ENCODE assay signal across 29 mouse cellular contexts in genomic region chr2:145680141-145680540, GRCm38 (mm10). TPM values are rescaled to one million over a fixed set of nuclear protein-coding genes. Genes with fewer than 3 reads are reported as not detected.
DNase-seq lines count a peak whose midpoint lies in the region; ATAC-seq and TF ChIP-seq lines count a peak whose summit lies in the region.
"Had no signal": no experiment of that assay in that cellular context is flagged by ENCODE, and none has a peak within 500 bp of the region (broad histone marks: within the 10 kb centered on the region; RNA-seq: fewer than 3 reads in every experiment).

No protein-coding gene starts in this region.

- no peak overlapping the region for H3K4me3 ChIP-seq in embryonic facial prominence, embryonic 13.5 days
- no peak overlapping the region for H3K4me3 ChIP-seq in embryonic facial prominence, embryonic 10.5 days
- no peak overlapping the region for H3K4me3 ChIP-seq in kidney, embryonic 14.5 days (ENCODE audit: low read length)
- H3K4me3 ChIP-seq in liver, adult 2 months (ENCODE audit: insufficient read depth, low read depth, low read length): no peak overlapping the region
- no peak overlapping the region for H3K4me3 ChIP-seq in liver, embryonic 12.5 days
- no peak overlapping the region for H3K4me3 ChIP-seq in stomach, embryonic 16.5 days (replicated peaks; ENCODE audit: low read length)
- H3K4me3 ChIP-seq in cerebellum, adult 2 months (replicated peaks; ENCODE audit: insufficient read depth, low read depth, low read length): no peak overlapping the region
- H3K4me3 ChIP-seq: embryonic facial prominence, embryonic 12.5 days; forebrain, embryonic 10.5 days; forebrain, embryonic 15.5 days; hindbrain, embryonic 13.5 days; limb, embryonic 12.5 days; liver, embryonic 13.5 days; midbrain, embryonic 12.5 days; myocyte; neural tube, embryonic 12.5 days had no signal

- H3K27me3 ChIP-seq in embryonic facial prominence, embryonic 13.5 days: no peaks in the 10 kb centered on the region
- H3K27me3 ChIP-seq in embryonic facial prominence, embryonic 10.5 days (replicated peaks; ENCODE audit: low read depth, poor library complexity, severe bottlenecking): no peaks in the 10 kb centered on the region
- H3K27me3 ChIP-seq in kidney, embryonic 14.5 days (ENCODE audit: control insufficient read depth, insufficient read depth, low read length): no peaks in the 10 kb centered on the region
- H3K27me3 ChIP-seq in liver, adult 2 months (ENCODE audit: control insufficient read depth, insufficient read depth, low read length): no peaks in the 10 kb centered on the region
- H3K27me3 ChIP-seq in liver, embryonic 12.5 days (replicated peaks): peaks cover 1% of the 10 kb centered on the region; the same call in 1 of the 2 replicates
- H3K27me3 ChIP-seq in stomach, embryonic 16.5 days (ENCODE audit: control insufficient read depth, insufficient read depth, low read length): no peaks in the 10 kb centered on the region
- H3K27me3 ChIP-seq in cerebellum, adult 2 months (ENCODE audit: control insufficient read depth, insufficient read depth, low read length): no peaks in the 10 kb centered on the region; the same call in 1 of the 2 replicates
- H3K27me3 ChIP-seq: embryonic facial prominence, embryonic 12.5 days; forebrain, embryonic 15.5 days; hindbrain, embryonic 13.5 days; limb, embryonic 12.5 days; neural tube, embryonic 12.5 days had no signal

- H3K79me2 ChIP-seq in liver, adult 2 months (ENCODE audit: control insufficient read depth, insufficient read depth, low read length): peaks cover 15% of the 10 kb centered on the region; the same call in 1 of the 2 replicates

- 70% methylated on average over 2 of the region's 2 CpGs for WGBS in embryonic facial prominence, embryonic 13.5 days
- 84% methylated on average over 2 of the region's 2 CpGs for WGBS in embryonic facial prominence, embryonic 10.5 days
- WGBS in kidney, embryonic 14.5 days: 27% methylated on average over 2 of the region's 2 CpGs
- 28% methylated on average over 2 of the region's 2 CpGs for WGBS in liver, adult 2 months
- WGBS in liver, embryonic 12.5 days (ENCODE audit: insufficient replicate concordance): 67% methylated on average over 2 of the region's 2 CpGs
- 58% methylated on average over 2 of the region's 2 CpGs for WGBS in stomach, embryonic 16.5 days
- WGBS in cerebellum, adult 2 months: 89% methylated on average over 2 of the region's 2 CpGs

- H3K27ac ChIP-seq in embryonic facial prominence, embryonic 13.5 days: 0 out of 2 replicates have a peak overlapping the region, but pooled peaks have one; percentile 55
- no peak overlapping the region for H3K27ac ChIP-seq in embryonic facial prominence, embryonic 10.5 days (replicated peaks)
- peak overlapping the region; percentile 37; the same call in 1 of the 2 replicates for H3K27ac ChIP-seq in kidney, embryonic 14.5 days (ENCODE audit: low read depth, low read length)
- no peak overlapping the region for H3K27ac ChIP-seq in liver, adult 2 months (replicated peaks; ENCODE audit: insufficient read depth, low read depth, low read length)
- no peak overlapping the region for H3K27ac ChIP-seq in liver, embryonic 12.5 days
- peak overlapping the region; percentile 54; the same call in 1 of the 2 replicates for H3K27ac ChIP-seq in stomach, embryonic 16.5 days (ENCODE audit: low read length)
- H3K27ac ChIP-seq in cerebellum, adult 2 months (ENCODE audit: insufficient read depth, low read length): no peak overlapping the region
- H3K27ac ChIP-seq: embryonic facial prominence, embryonic 12.5 days; forebrain, embryonic 10.5 days; forebrain, embryonic 15.5 days; hindbrain, embryonic 13.5 days; limb, embryonic 12.5 days; liver, embryonic 13.5 days; midbrain, embryonic 12.5 days; neural tube, embryonic 12.5 days had no signal

- no peak for ATAC-seq in embryonic facial prominence, embryonic 13.5 days (ENCODE audit: insufficient number of reproducible peaks, insufficient read depth, low FRiP score, low TSS enrichment, low read depth)
- ATAC-seq in kidney, embryonic 14.5 days (ENCODE audit: low FRiP score, low TSS enrichment): no peak; the same call in 1 of the 2 replicates
- no peak for ATAC-seq in liver, embryonic 12.5 days
- no peak for ATAC-seq in stomach, embryonic 16.5 days (ENCODE audit: insufficient read depth, low FRiP score)
- ATAC-seq: forebrain, embryonic 15.5 days had no signal

- H3K36me3 ChIP-seq in embryonic facial prominence, embryonic 13.5 days: no peaks in the 10 kb centered on the region
- no peaks in the 10 kb centered on the region for H3K36me3 ChIP-seq in embryonic facial prominence, embryonic 10.5 days (replicated peaks)
- no peaks in the 10 kb centered on the region; the same call in 1 of the 2 replicates for H3K36me3 ChIP-seq in kidney, embryonic 14.5 days (ENCODE audit: control insufficient read depth, insufficient read depth, low read length)
- H3K36me3 ChIP-seq in liver, adult 2 months (ENCODE audit: control insufficient read depth, insufficient read depth, low read length): no peaks in the 10 kb centered on the region
- no peaks in the 10 kb centered on the region for H3K36me3 ChIP-seq in liver, embryonic 12.5 days
- H3K36me3 ChIP-seq in stomach, embryonic 16.5 days (ENCODE audit: control insufficient read depth, insufficient read depth, low read length): no peaks in the 10 kb centered on the region
- H3K36me3 ChIP-seq: embryonic facial prominence, embryonic 12.5 days; forebrain, embryonic 10.5 days; forebrain, embryonic 15.5 days; limb, embryonic 12.5 days; liver, embryonic 13.5 days; midbrain, embryonic 12.5 days; neural tube, embryonic 12.5 days had no signal

- H3K4me2 ChIP-seq in embryonic facial prominence, embryonic 13.5 days: no peak overlapping the region
- no peak overlapping the region for H3K4me2 ChIP-seq in kidney, embryonic 14.5 days (replicated peaks; ENCODE audit: low read depth, low read length)
- H3K4me2 ChIP-seq in liver, embryonic 12.5 days: no peak overlapping the region
- no peak overlapping the region for H3K4me2 ChIP-seq in stomach, embryonic 16.5 days (ENCODE audit: low read depth, low read length)
- H3K4me2 ChIP-seq: embryonic facial prominence, embryonic 12.5 days; forebrain, embryonic 15.5 days; heart, embryonic 11.5 days; hindbrain, embryonic 13.5 days; limb, embryonic 12.5 days; liver, embryonic 13.5 days; midbrain, embryonic 12.5 days; neural tube, embryonic 12.5 days had no signal

- no peak overlapping the region for H3K9ac ChIP-seq in embryonic facial prominence, embryonic 13.5 days
- no peak overlapping the region for H3K9ac ChIP-seq in kidney, embryonic 14.5 days (ENCODE audit: low read depth, low read length)
- no peak overlapping the region for H3K9ac ChIP-seq in liver, adult 2 months (ENCODE audit: low read depth, low read length)
- no peak overlapping the region for H3K9ac ChIP-seq in liver, embryonic 12.5 days
- no peak overlapping the region for H3K9ac ChIP-seq in stomach, embryonic 16.5 days (ENCODE audit: low read length)
- H3K9ac ChIP-seq: embryonic facial prominence, embryonic 12.5 days; forebrain, embryonic 15.5 days; hindbrain, embryonic 13.5 days; limb, embryonic 12.5 days; liver, embryonic 13.5 days; midbrain, embryonic 12.5 days; neural tube, embryonic 12.5 days had no signal

- TF ChIP-seq CTCF in liver, adult 2 months (IDR thresholded peaks at IDR 0.05; ENCODE audit: low read depth, low read length): no peak
- no peak for TF ChIP-seq CTCF in cerebellum, adult 2 months (IDR thresholded peaks at IDR 0.05; ENCODE audit: borderline replicate concordance, insufficient read depth, low read depth, low read length)

- DNase-seq in embryonic facial prominence, embryonic 10.5 days (ENCODE audit: low spot score): no peak
- no peak for DNase-seq in kidney, adult 18-20 months
- peak; percentile 51 for DNase-seq in liver, adult 2 months (ENCODE audit: extremely low read depth, low read depth, low spot score)
- no peak for DNase-seq in cerebellum, adult 2 months
- DNase-seq: adrenal gland, adult 8-10 months; cerebellum, adult 8-10 months; cerebellum, postnatal 25 days; gastrocnemius, postnatal 25 days; heart, adult 18-20 months; heart, postnatal 4 days; layer of hippocampus, adult 9-11 months; liver, embryonic 13.5 days; lung, adult 18-20 months; lung, postnatal 36 days; right cerebral cortex, adult 18-20 months; spleen, adult 18-20 months had no signal

- no peaks in the 10 kb centered on the region for H3K9me3 ChIP-seq in embryonic facial prominence, embryonic 13.5 days
- H3K9me3 ChIP-seq in embryonic facial prominence, embryonic 10.5 days: 0 out of 2 replicates have a peak, but pooled peaks cover 6% of the 10 kb centered on the region
- H3K9me3 ChIP-seq in kidney, embryonic 14.5 days (ENCODE audit: control insufficient read depth, low read length): peaks cover 5% of the 10 kb centered on the region; the same call in 1 of the 2 replicates
- H3K9me3 ChIP-seq in liver, embryonic 12.5 days (replicated peaks): no peaks in the 10 kb centered on the region
- H3K9me3 ChIP-seq in stomach, embryonic 16.5 days (replicated peaks; ENCODE audit: control insufficient read depth, low read length): 0 out of 2 replicates have a peak, but pooled peaks cover 3% of the 10 kb centered on the region
- H3K9me3 ChIP-seq: forebrain, embryonic 15.5 days; hindbrain, embryonic 13.5 days; liver, embryonic 13.5 days; neural tube, embryonic 12.5 days had no signal

- peaks cover 53% of the 10 kb centered on the region for H3K4me1 ChIP-seq in embryonic facial prominence, embryonic 13.5 days
- H3K4me1 ChIP-seq in embryonic facial prominence, embryonic 10.5 days: peaks cover 26% of the 10 kb centered on the region
- peaks cover 56% of the 10 kb centered on the region for H3K4me1 ChIP-seq in kidney, embryonic 14.5 days (ENCODE audit: control insufficient read depth, insufficient read depth, low read length)
- peaks cover 22% of the 10 kb centered on the region for H3K4me1 ChIP-seq in liver, adult 2 months (ENCODE audit: control insufficient read depth, insufficient read depth, low read length)
- H3K4me1 ChIP-seq in liver, embryonic 12.5 days: peaks cover 4% of the 10 kb centered on the region; the same call in 1 of the 2 replicates
- peaks cover 38% of the 10 kb centered on the region for H3K4me1 ChIP-seq in stomach, embryonic 16.5 days (ENCODE audit: control insufficient read depth, insufficient read depth, low read length)
- H3K4me1 ChIP-seq in cerebellum, adult 2 months (ENCODE audit: control insufficient read depth, insufficient read depth, low read length): no peaks in the 10 kb centered on the region; the same call in 1 of the 2 replicates

- no peak for TF ChIP-seq POLR2A in liver, adult 2 months (IDR thresholded peaks at IDR 0.05; ENCODE audit: extremely low read depth, insufficient read depth, low read length)
- TF ChIP-seq POLR2A in cerebellum, adult 2 months (IDR thresholded peaks at IDR 0.05; ENCODE audit: borderline replicate concordance, insufficient read depth, low read length): no peak

RNA-seq across cellular contexts. Expression of gene Rin2, which starts 5.1 kb away (rescaled TPM):
- 33.0 and 39.6 TPM in 2 replicates for polyA plus RNA-seq in embryonic facial prominence, embryonic 13.5 days (2015; fragmentation: Nextera tagmentation; extraction: Ambion mirVana)
- 13.7 and 16.2 TPM in 2 replicates for polyA plus RNA-seq in embryonic facial prominence, embryonic 10.5 days (2016; fragmentation: Nextera tagmentation; extraction: Ambion mirVana)
- polyA plus RNA-seq in kidney, embryonic 14.5 days (2014; fragmentation: Nextera tagmentation; extraction: Ambion mirVana): 21.3 and 36.3 TPM in 2 replicates
- 10.9 and 12.0 TPM in 2 replicates for total RNA-seq in liver, adult 2 months (2014; rRNA removed)
- polyA plus RNA-seq in liver, adult 2 months (2012; rRNA removed): 3.3 and 3.4 TPM in 2 replicates
- 3.6 and 3.7 TPM in 2 replicates for polyA plus RNA-seq in liver, embryonic 12.5 days (2016; fragmentation: Nextera tagmentation; extraction: Ambion mirVana)
- 37.3 and 47.2 TPM in 2 replicates for polyA plus RNA-seq in stomach, embryonic 16.5 days (2015; fragmentation: Nextera tagmentation; extraction: Ambion mirVana)
- 10.8 and 12.3 TPM in 2 replicates for polyA plus RNA-seq in cerebellum, adult 2 months (2012; rRNA removed)

Comparison
In these comparisons a context has a peak if more than half of its experiments do, and no peak if none do; other contexts are left out.
1. H3K27ac ChIP-seq: peak in embryonic facial prominence, embryonic 13.5 days (single experiment), kidney, embryonic 14.5 days (single experiment) and stomach, embryonic 16.5 days (single experiment); none in embryonic facial prominence, embryonic 10.5 days (single experiment), liver, adult 2 months (single experiment), liver, embryonic 12.5 days (single experiment) and cerebellum, adult 2 months (single experiment).